Mouse (Mus musculus): ENCODE data around the gene Lrp8. TPM values are rescaled to one million over a fixed set of nuclear protein-coding genes. Genes with fewer than 3 reads are reported as not detected.
A peak's percentile ranks its signal among the peaks of the same experiment; 100 is the strongest.

Gene Lrp8
- total RNA-seq, 2 experiments from 2014 or later: 0.72 to 1.1 TPM

GRCm38 (mm10) chr4:107807796-107808195 lies 5.7 kb downstream of the Lrp8 start:
- no peak for DNase-seq

DNA sequence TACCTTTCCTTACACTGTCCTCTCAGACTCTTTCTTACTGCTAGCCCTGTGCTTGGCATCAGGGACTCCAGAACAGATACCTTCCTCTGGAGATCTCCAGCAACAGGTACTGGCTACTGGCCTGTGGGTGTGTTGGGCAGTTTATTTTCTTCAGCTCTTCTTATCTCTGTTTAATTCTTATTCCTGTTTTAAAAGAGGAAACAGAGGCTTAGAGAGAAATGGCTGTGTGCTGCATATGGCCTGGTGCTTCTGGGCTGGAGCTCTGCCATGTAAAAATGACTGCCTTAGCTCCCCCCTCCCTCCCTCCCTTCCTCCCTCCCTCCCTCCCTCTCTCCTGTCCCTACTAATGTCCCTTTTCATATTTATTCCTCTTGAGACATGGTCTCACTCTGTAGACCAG lies 6.6 kb downstream of the Lrp8 start:
- DNase-seq: no peak

- DNase-seq: no peak
Observed at GRCm38 (mm10) chr4:107811006-107811405, 8.9 kb downstream of the Lrp8 start.

DNA sequence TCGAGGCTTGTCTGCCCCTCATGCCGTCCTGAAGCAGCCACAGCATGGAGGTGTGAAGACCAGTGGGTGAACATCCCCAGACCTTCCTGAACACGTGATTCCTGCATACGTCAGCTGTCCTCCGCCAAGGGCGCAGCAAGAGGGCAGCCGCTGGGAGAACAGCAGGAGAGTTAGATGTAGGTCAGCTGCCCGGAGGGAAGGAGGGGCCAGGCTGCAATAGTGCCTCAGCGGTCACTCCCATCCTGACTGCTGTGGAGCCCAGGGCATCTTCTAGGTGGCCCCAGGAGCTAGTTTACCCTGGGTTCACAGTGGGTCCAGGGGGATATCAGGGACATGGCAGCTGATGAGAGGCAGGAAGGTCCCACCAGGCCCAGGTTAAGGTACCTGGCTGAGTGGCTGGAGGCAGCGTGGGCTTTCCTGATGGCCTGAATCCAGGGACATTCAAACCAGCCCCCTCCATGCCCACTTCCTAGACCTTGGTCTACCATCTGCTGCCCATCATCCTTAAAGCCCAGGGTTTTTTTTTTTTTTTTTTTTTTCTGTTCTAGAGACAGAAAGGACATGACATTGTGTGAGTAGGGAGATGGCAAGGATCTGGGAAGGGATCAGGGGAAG lies 9.8 kb downstream of the Lrp8 start:
- no peak for DNase-seq

GRCm38 (mm10) chr4:107812336-107812735 lies 10.3 kb downstream of the Lrp8 start:
- DNase-seq: no peak

GRCm38 (mm10) chr4:107816459-107816858 lies 14.4 kb downstream of the Lrp8 start:
- DNase-seq: no peak

GRCm38 (mm10) chr4:107817463-107817862 lies 15.4 kb downstream of the Lrp8 start:
- no peak for DNase-seq

GRCm38 (mm10) chr4:107819990-107820719 lies 18.1 kb downstream of the Lrp8 start:
- DNase-seq: no peak

DNA sequence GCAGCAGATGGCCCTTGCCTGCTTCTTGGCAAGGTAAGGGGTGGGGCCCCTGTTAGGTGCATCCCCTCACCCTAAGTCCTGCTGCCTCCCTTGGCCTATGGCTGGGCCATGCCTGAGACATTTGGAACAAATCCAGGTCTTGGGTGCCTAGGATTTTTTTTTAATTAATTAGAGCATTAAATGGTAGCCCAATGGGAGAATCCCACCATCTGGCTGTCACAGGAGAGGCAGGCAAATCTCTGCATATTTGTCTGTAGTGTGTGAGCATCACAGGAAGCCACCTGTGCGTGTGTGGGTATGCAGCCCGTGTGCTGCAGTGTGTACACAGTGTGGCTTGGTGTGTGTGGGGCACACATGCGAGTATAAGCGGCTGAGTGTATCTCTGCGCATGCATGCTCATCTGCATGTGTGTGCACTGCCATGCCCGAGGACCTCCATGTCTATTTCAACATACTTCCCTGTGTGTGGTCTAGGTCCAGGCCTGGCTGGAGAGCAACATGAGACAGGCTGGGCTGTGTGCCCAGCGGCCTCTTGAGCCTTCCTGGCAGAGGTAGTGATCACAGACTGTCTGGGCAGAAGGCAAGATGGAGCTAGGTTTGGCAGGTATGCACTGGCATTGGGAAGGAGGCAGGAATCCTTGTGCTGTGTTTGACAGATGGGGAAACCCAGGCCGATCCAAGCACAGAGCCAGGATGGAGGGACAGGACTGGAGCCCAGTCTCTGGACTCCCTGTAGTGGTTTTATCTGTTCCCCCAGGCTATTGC lies 19.0 kb downstream of the Lrp8 start:
- DNase-seq: peak; percentile 34 to 46

- no peak for DNase-seq
Observed at GRCm38 (mm10) chr4:107822936-107823411, 20.9 kb downstream of the Lrp8 start.

DNA sequence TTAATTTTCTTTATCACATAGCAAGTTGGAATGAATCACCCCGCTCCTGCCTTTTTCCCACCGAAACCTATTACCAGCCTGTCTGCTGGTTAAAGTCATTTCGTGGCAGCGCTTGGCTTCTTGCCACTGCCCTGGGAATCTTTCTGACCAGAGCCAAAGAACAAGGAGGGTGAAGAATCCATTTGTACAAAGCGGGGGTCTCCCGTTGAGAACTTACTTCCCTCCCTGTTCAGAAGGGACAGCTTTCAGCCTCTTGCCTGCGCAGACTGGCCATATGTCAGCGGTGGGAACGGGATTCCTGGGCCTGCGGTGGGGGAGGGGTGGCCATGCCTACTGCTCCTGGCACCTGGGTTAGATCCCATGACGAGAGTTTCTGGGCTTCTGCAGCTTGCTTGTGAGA lies 21.4 kb downstream of the Lrp8 start:
- no peak for DNase-seq

DNA sequence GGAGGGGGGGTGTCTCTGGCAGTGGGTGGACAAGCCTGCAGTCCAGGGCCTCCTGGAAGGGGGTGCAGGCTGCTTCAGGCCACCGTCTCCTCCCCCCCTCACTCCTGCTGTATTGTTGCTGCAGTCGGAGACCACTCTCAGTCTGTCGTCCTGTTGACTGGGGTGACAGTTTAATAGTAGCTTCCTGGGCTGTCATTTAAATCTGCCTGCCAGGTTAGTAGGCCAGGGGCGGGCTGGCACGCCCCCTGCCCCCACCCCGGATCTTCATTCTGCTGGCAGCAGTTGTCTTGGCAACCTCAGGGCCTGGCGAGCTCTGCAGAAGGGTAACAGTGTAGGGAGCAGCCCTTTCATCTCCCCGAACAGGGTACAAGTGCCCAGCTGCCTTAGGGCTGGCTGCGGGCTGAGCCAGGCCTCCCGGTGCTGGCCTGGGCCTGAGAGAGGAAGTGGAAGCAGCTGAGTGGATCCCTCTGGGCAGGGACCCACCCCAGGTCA lies 26.7 kb downstream of the Lrp8 start:
- peak in 1 of 2 experiments; percentile 7 for DNase-seq

- DNase-seq: no peak
Observed at GRCm38 (mm10) chr4:107829675-107830074, 27.6 kb downstream of the Lrp8 start.

- DNase-seq: no peak
Observed at GRCm38 (mm10) chr4:107830189-107830588, 28.1 kb downstream of the Lrp8 start.

DNA sequence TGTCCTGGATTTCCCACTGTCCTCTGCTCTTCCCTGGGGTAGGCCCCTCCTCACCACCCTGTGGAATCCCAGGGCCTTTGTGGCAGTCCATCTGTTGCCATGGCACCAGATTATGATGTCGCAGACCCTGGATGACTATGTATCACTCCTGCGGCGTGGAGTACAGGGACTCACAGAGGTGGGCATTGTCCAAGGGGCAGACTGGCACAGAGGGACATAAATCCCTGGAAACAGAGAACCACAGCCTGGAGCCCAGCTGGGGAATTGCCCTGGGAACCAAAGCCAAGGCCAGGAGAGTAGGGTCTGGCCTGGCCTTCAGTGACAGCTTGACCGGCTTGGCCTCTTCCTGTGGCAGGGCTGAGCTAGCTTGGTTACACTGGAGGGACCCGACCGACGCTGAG lies 28.8 kb downstream of the Lrp8 start:
- DNase-seq: no peak

- DNase-seq: no peak
Observed at GRCm38 (mm10) chr4:107831678-107832077, 29.6 kb downstream of the Lrp8 start.

DNA sequence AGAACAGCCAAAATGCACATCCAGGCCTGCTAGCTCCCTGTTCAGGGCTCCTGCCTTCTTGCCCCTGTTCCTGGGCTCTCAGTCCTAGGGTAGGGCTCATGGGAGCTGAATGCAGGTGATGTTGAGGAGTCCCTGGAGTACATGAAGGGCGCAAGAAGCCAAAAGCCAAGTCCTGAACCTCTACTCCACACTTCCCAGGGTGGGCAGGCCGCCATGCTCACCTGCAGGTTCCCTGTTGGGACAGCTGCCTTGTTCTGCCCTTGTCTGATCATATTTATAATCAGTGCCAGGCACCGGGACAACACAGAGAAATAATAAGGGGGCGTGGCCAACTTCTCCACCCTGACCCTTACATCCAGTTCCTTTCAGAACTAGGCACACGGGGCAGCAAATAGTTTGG lies 31.5 kb downstream of the Lrp8 start:
- DNase-seq: no peak

DNA sequence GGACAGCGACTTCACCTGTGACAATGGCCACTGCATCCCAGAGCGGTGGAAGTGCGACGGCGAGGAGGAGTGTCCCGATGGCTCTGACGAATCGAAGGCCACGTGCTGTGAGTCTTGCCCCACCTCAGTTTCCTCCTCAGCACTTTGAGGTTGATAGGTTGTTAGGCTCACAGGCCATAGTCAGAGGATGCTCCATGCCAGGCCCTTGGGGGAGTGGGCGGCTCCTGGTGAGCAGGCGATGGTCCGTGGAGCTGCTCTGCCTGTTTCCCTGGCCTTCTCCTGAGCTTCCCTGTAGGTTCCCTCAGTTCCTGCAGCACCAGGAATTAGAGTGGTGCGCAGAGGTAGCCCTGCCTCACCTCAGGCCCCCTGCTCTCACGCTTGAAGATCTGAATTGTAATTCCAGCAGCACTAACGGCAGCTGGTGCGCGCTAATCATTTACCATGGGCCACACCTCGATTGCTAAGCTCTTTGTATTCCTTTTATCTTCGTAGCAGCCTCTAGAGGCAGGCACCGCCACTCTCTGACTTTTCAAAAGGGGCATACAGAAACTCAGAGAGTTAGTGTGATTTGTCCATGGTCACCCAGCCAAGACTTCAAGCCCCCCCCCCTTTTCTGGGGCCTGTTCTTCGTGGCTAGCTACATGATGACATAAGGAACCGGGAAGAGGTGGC lies 32.7 kb downstream of the Lrp8 start:
- DNase-seq: no peak

- no peak for DNase-seq
Observed at GRCm38 (mm10) chr4:107835508-107835909, 33.4 kb downstream of the Lrp8 start.

- no peak for DNase-seq
Observed at GRCm38 (mm10) chr4:107836758-107837157, 34.7 kb downstream of the Lrp8 start.

DNA sequence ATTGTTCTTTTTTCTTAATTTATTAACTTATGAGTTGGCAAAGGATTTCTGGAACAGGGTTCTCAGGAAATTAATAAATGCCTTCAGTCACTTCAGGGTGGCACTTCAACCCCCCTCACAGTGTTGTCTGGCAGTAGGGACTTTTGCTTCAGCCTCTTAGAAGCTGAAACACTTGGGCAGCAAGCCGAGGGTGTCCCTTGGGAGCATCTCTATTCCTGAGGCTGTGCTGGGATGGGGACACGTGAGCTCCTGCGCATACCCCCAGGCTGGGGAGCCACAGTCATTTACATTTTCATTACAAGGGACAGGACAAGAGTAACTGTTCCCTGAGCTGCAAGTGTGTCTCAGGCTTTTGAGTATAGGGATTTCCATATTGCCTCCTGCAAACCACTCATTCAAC lies 35.8 kb downstream of the Lrp8 start:
- no peak for DNase-seq

GRCm38 (mm10) chr4:107843687-107844086 lies 41.6 kb downstream of the Lrp8 start:
- no peak for DNase-seq
